Mouse (Mus musculus): ENCODE data around the gene Gprin1.

DNA sequence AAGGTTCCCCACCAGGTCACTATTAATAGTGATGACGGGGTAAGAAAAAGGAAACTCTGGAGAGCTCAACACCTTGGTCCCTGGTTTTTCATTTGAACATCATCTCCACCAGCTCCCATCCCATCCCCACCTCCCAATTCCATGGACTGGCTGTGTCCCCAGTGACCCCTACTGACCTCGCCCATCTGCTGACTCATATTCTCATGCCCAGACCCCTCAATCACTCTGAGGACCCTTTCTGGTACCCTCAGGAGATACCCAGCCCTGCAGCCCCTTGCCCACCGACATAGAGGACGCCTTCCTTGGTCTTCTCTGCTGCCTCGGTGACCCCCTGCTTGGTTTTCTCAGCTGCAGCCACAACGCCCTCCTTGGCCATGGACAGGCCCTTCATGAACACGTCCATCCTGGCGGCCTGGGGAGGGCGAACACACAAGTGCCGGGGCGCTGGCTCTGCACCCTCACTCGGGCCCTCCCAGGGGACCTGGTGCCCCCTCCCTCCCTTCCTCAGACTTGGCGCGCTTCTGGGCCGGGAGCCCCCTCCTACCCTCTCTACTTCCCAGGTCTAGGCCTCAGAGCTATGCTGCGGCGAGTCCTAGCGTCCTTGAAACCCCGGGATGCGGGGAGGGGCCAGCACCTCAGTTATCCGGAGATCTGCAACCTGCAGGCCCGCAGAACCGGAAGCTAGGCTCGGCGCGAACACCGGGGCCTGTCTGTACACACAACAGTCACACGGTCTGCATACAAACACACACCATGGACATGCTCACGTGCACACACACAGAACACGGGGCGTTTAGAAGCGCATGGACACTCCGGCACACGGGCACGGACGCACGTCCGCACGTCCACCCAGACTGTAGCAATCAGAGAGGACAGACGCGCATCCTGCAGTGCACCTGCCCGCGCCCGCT lies 15.9 kb upstream of the Gprin1 start:
- no peak for TF ChIP-seq POLR2A (IDR thresholded peaks at IDR 0.05; ENCODE audit: insufficient read length, low read depth)
- no peak for TF ChIP-seq MAX (IDR thresholded peaks at IDR 0.05; ENCODE audit: low read depth)
- no peak for TF ChIP-seq USF1 (IDR thresholded peaks at IDR 0.05; ENCODE audit: low read depth)
- TF ChIP-seq MYOG (IDR thresholded peaks at IDR 0.05; ENCODE audit: control insufficient read depth in 1 of 3, insufficient read depth in 1 of 3, insufficient read length in 2 of 3, low read depth in 2 of 3), result no peak
- TF ChIP-seq TCF12 (IDR thresholded peaks at IDR 0.05; ENCODE audit: insufficient read depth, poor library complexity, severe bottlenecking), result no peak
- TF ChIP-seq E2F4 (IDR thresholded peaks at IDR 0.05; ENCODE audit: insufficient read depth), result no peak
- no peak for TF ChIP-seq CEBPB (IDR thresholded peaks at IDR 0.05; ENCODE audit: insufficient read depth, poor library complexity, severe bottlenecking)
- TF ChIP-seq REST (IDR thresholded peaks at IDR 0.05; ENCODE audit: insufficient read depth, insufficient read length), result no peak
- no peak for TF ChIP-seq MYOD1 (IDR thresholded peaks at IDR 0.05; ENCODE audit: control insufficient read depth in 1 of 3, insufficient read length in 2 of 3, low read depth in 2 of 3)
- no peak for TF ChIP-seq POLR2AphosphoS2 (IDR thresholded peaks at IDR 0.05; ENCODE audit: insufficient read length, low read depth)

Measured in myocyte (in vitro differentiated cells).